Mouse (Mus musculus) thymus, postnatal 4 days (tissue): ENCODE data around the gene Sptbn4.

Experiments
- DNase-seq: peaks from one replicate; pipeline ENCODE4 v3.0.0; 2021

Gene Sptbn4

GRCm38 (mm10) chr7:27473835-27474489 lies 26.5 kb upstream of the Sptbn4 start:
- DNase-seq: no peak

GRCm38 (mm10) chr7:27473156-27473834 lies 25.8 kb upstream of the Sptbn4 start, which contains the start of gene Sertad3:
Sertad3 (plus strand) TSS chr7:27473768.
- peak; percentile 99 for DNase-seq

- DNase-seq: peak; percentile 31
These were observed 25.1 kb upstream of the Sptbn4 start for GRCm38 (mm10) chr7:27472596-27472995.

- no peak for DNase-seq
These were observed 24.1 kb upstream of the Sptbn4 start for GRCm38 (mm10) chr7:27471390-27472120.

GRCm38 (mm10) chr7:27467648-27468047 lies 20.2 kb upstream of the Sptbn4 start:
- DNase-seq: no peak

GRCm38 (mm10) chr7:27460477-27460876 lies 13.0 kb upstream of the Sptbn4 start:
- no peak for DNase-seq

GRCm38 (mm10) chr7:27459640-27460039 lies 12.2 kb upstream of the Sptbn4 start:
- DNase-seq: no peak

GRCm38 (mm10) chr7:27458614-27459013 lies 11.1 kb upstream of the Sptbn4 start:
- DNase-seq: no peak

GRCm38 (mm10) chr7:27455273-27455672 lies 7.8 kb upstream of the Sptbn4 start:
- no peak for DNase-seq

- DNase-seq: no peak
These were observed 7.1 kb upstream of the Sptbn4 start for GRCm38 (mm10) chr7:27454461-27455121.

GRCm38 (mm10) chr7:27452206-27452770 lies 4.8 kb upstream of the Sptbn4 start:
- no peak for DNase-seq

GRCm38 (mm10) chr7:27451359-27451758 lies 3.9 kb upstream of the Sptbn4 start:
- no peak for DNase-seq

- DNase-seq: peak; percentile 74
These were observed 1.9 kb upstream of the Sptbn4 start for GRCm38 (mm10) chr7:27449256-27449862.

GRCm38 (mm10) chr7:27448421-27449206 lies 1.1 kb upstream of the Sptbn4 start:
- DNase-seq: peak; percentile 35

GRCm38 (mm10) chr7:27446521-27447418 lies 716 bp downstream of the Sptbn4 start:
- peak; percentile 39 for DNase-seq

- peak; percentile 19 for DNase-seq
These were observed 1.4 kb downstream of the Sptbn4 start for GRCm38 (mm10) chr7:27446051-27446450.

- no peak for DNase-seq
These were observed 7.5 kb downstream of the Sptbn4 start for GRCm38 (mm10) chr7:27440014-27440413.

- DNase-seq: peak; percentile 71
These were observed 9.9 kb downstream of the Sptbn4 start for GRCm38 (mm10) chr7:27437544-27437943.

GRCm38 (mm10) chr7:27433794-27434193 lies 13.7 kb downstream of the Sptbn4 start:
- DNase-seq: no peak

- DNase-seq: no peak
These were observed 14.1 kb downstream of the Sptbn4 start for GRCm38 (mm10) chr7:27433349-27433748.
